Mouse (Mus musculus) heart, postnatal 0 days (tissue): Measurements from ENCODE around the gene Themis3.

Source experiments
- CTCF ChIP-seq: IDR thresholded peaks from 2 replicates; pipeline ENCODE4 v1.5.1; 2016; ENCODE audit warnings: antibody characterized with exemption, control low read depth, low read depth
- EP300 ChIP-seq: IDR thresholded peaks from 2 replicates; pipeline ENCODE4 v1.6.1; 2016; ENCODE audit warnings: antibody characterized with exemption, low read depth

DNA sequence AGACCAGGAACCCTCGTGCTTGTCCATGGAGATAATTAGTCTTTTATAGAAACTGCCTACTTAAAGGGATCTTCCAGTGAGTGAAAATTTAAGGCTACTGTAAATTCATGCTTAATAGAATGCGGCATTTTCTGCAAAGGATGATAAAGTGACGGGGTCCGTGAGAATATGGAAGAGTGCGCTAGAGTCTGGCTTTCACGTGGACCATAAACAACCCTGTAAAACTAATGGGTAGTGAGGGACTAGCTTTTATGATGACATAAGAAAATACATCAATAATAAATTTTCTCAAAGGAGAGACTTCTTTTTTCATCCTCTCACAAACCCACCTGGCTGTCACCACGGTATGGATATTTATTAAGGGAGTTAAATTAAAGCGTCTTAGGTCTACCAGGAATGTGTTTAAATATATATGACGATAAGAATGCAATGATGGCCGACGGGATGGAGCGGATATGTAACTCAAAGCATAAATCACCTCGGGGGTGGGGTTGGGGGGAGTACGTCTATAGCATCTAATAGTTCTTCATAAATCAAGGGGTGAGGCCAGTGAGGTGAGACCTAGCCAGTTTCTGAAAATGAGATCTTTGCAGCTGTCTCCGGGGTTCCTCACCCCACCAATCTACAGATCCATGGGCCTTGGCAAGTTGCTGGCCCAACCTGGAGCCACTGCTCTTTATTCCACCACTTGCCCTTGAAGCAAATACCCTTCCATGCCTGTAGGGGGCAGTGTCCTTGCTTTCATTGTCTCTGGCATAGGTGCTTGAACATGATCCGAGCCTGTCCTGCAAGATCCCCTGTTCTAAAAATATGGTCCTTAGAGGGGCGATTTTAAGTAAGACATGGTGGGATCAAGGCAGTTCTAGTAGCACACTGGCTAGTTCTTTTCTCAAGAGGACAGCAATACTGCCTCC, 35.8 kb downstream of the Themis3 start:
- TF ChIP-seq CTCF, result 0 out of 2 replicates have a peak, but pooled peaks have one; percentile 10
- no peak for TF ChIP-seq EP300
